Mouse (Mus musculus): Measurements from ENCODE around the gene Gna14.

Gene Gna14

DNA sequence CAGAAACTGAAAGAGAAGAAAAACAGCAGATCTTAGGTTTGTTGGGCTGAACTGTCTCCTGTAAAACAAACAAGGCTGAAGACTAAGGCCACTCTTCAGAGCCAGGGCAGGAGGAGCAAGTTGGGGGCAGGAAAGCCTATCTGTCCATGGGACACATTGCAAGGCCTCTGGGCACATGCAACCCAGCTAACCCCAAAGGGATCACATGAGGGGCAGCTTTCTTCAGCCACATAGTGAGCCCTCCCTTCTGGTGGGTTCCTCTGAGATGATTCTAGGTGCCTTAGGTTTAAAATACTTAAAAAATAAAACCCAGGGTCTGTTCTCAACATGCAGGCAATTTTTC is 158.4 kb downstream of the Gna14 start:
- DNase-seq (ENCODE audit: low spot score) = no peak

GRCm38 (mm10) chr19:16597216-16597615 is 161.7 kb downstream of the Gna14 start:
- no peak for DNase-seq (ENCODE audit: low spot score)

- DNase-seq (ENCODE audit: low spot score) = no peak
These were observed 163.2 kb downstream of the Gna14 start for GRCm38 (mm10) chr19:16598653-16599297.

- peak; percentile 79 for DNase-seq (ENCODE audit: low spot score)
These were observed 163.9 kb downstream of the Gna14 start for GRCm38 (mm10) chr19:16599298-16599970.

DNA sequence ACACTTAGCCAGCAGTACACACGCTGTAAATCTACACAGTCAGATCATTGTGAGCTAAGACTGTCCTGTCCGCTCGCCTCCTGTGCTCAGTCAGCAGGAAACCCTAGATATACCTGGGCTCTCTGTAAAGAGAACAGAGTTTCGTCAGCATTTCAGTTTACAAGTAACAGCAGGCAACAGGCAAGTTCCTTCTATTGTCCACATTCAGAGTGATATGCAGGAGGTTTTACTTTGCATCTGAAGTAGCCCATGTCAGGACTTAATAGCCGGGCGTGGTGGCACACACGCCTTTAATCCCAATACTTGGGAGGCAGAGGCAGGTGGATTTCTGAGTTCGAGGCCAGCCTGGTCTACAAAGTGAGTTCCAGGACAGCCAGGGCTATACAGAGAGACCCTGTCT is 166.5 kb downstream of the Gna14 start:
- DNase-seq (ENCODE audit: low spot score) = no peak

DNA sequence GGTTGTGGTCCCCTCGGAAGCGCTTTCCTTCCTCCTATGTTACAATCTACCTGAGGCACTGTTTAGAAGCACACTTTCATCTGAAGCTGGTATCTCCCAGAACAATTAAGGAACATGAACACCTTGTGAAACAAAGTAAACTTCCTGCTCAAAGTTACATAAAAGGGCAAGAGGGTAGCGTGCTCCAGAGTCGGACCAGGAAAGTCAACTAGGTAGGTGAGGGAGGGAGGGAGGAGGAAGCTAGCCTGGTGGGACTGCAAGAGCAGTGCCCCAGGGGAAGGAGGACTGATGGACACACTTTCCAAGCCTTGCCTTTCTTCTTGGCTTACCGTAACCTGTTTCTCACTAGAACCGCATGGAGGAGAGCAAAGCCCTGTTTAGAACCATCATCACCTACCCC is 172.1 kb downstream of the Gna14 start:
- DNase-seq (ENCODE audit: low spot score) = no peak

DNA sequence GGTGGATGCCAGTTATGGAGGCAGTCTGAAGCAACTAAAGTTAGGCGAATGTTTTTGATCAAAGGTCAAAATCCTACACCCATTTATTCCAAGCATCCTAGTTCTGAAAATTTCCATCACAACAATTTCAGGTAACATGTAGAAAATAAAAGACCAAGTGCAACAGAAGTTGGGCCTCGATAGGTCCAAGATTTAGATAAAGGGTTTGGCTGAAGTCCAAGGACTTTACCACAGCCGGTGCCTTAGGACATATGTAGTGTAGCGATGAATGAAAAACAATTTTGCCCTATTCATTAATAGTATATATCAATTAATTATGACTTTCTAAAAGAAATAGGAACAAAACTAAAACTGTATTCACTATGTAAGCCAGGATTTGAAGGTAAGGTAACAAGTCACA is 187.6 kb downstream of the Gna14 start:
- no peak for DNase-seq (ENCODE audit: low spot score)

GRCm38 (mm10) chr19:16624994-16625393 is 189.4 kb downstream of the Gna14 start:
- no peak for DNase-seq (ENCODE audit: low spot score)

- no peak for DNase-seq (ENCODE audit: low spot score)
These were observed 190.2 kb downstream of the Gna14 start for GRCm38 (mm10) chr19:16625610-16626395.
